Mouse (Mus musculus): ENCODE measurements around the gene Slc26a5.

DNA sequence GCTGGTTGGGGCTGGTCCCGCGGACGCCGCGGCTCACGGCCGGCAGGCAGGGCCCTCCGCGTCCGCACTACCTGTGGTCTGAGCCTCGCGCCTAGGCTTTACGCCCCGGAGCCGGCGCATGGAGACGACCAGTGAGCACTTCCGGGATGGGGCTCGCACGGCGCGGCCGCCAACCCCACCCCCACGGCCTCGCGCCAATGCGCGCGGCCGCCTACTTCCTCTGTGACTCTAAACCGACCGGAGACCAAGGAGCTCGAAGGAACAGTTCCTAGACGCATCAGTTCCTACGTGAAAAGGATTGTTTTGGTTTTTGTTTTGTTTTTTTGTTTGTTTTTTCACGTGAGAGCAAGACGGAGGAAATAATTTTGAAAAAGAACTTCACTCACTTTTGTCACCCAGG is 80.4 kb downstream of the Slc26a5 start, which contains the start of the genes Dnajc2 and Psmc2:
- TF ChIP-seq GATA1 (IDR thresholded peaks at IDR 0.05; ENCODE audit: borderline replicate concordance, low read length), result no peak
- TF ChIP-seq FLI1 (IDR thresholded peaks at IDR 0.05; ENCODE audit: low read length), result no peak

All from megakaryocyte, embryonic 14.5 days (primary cell).